Comparison of ENCODE assay signal across 8 mouse cellular contexts in the genomic region with DNA sequence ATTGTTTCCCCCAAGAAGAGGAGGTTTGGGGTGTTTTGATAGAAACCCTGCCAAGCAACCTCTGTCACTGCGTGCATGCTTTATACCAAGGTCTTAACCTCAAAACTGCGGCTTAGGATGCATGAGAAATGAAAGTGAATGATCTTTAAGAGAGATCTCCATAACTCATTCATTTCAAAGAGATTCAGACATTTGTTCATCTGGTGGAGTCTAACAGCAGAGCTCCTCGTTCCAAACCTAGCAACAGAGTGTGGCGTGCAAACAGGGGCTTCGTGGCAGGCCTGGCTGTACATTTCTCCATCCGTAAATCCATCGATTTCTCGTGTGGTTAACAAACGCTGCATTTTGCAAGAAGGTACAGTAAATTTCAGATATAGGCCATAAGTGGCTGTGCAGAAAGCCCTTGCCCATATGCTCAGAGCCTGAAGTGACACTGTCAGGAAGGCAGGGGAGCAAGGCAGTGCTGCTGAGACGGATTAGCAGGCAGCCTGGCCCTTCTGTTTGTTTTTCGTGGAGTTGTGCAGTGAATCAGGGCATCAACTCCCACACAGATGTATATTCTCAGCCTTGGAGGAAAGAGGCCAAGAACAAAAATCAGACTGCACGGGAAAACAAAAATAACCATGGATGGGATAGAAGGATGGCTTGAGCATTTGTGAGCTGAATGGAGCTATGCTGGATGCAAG.
A peak's percentile ranks its signal among the peaks of the same experiment; 100 is the strongest.
DNase-seq lines count a peak whose midpoint lies in the region; ATAC-seq lines count a peak whose summit lies in the region.

No protein-coding gene starts in this region.

- H3K27ac ChIP-seq in forebrain, embryonic 15.5 days (replicated peaks): peak overlapping the region; percentile 77
- H3K27ac ChIP-seq in forebrain, embryonic 12.5 days: no peak overlapping the region
- H3K27ac ChIP-seq in hindbrain, embryonic 16.5 days (ENCODE audit: low read depth, low read length): peak overlapping the region; percentile 3; the same call in 1 of the 2 replicates
- peak overlapping the region; percentile 37; the same call in 1 of the 2 replicates for H3K27ac ChIP-seq in midbrain, embryonic 16.5 days (ENCODE audit: low read length)

- WGBS in forebrain, embryonic 15.5 days: 64% methylated on average over 12 of the region's 12 CpGs
- WGBS in forebrain, embryonic 12.5 days: 74% methylated on average over 12 of the region's 12 CpGs
- WGBS in hindbrain, embryonic 16.5 days: 73% methylated on average over 12 of the region's 12 CpGs
- 56% methylated on average over 12 of the region's 12 CpGs for WGBS in midbrain, embryonic 16.5 days

- no peak overlapping the region for H3K4me2 ChIP-seq in forebrain, embryonic 15.5 days (replicated peaks)
- H3K4me2 ChIP-seq in forebrain, embryonic 12.5 days: no peak overlapping the region
- H3K4me2 ChIP-seq in hindbrain, embryonic 16.5 days (ENCODE audit: low read length): no peak overlapping the region
- H3K4me2 ChIP-seq in midbrain, embryonic 16.5 days (ENCODE audit: low read length): no peak overlapping the region

- no peaks in the 10 kb centered on the region for H3K9me3 ChIP-seq in forebrain, embryonic 15.5 days
- H3K9me3 ChIP-seq in forebrain, embryonic 12.5 days: no peaks in the 10 kb centered on the region
- no peaks in the 10 kb centered on the region for H3K9me3 ChIP-seq in hindbrain, embryonic 16.5 days (ENCODE audit: control insufficient read depth, low read length)
- no peaks in the 10 kb centered on the region for H3K9me3 ChIP-seq in midbrain, embryonic 16.5 days (replicated peaks; ENCODE audit: control insufficient read depth, low read length, poor library complexity, severe bottlenecking)

- peak; percentile 67 for DNase-seq in cerebellum, adult 11 months
- DNase-seq in thymus, adult 18-20 months: no peak
- DNase-seq in adrenal gland, adult 18-20 months (ENCODE audit: low spot score in 2 of 2): no peak
- DNase-seq in urinary bladder, postnatal 10 days (ENCODE audit: low spot score): no peak

- H3K4me1 ChIP-seq in forebrain, embryonic 15.5 days: peaks cover 9% of the 10 kb centered on the region; the same call in 1 of the 2 replicates
- H3K4me1 ChIP-seq in forebrain, embryonic 12.5 days: peaks cover 8% of the 10 kb centered on the region; the same call in 1 of the 2 replicates
- no peaks in the 10 kb centered on the region for H3K4me1 ChIP-seq in hindbrain, embryonic 16.5 days (ENCODE audit: control insufficient read depth, insufficient read depth, low read depth, low read length)
- H3K4me1 ChIP-seq in midbrain, embryonic 16.5 days (ENCODE audit: control insufficient read depth, insufficient read depth, low read length): 0 out of 2 replicates have a peak, but pooled peaks cover 2% of the 10 kb centered on the region

- ATAC-seq in forebrain, embryonic 15.5 days (replicated peaks): no peak; the same call in 1 of the 2 replicates
- no peak for ATAC-seq in forebrain, embryonic 12.5 days (ENCODE audit: low FRiP score)
- ATAC-seq in hindbrain, embryonic 16.5 days: peak; percentile 37; the same call in 1 of the 2 replicates
- ATAC-seq in midbrain, embryonic 16.5 days: no peak

- H3K9ac ChIP-seq in forebrain, embryonic 15.5 days (replicated peaks): no peak overlapping the region
- H3K9ac ChIP-seq in forebrain, embryonic 12.5 days: no peak overlapping the region
- H3K9ac ChIP-seq in hindbrain, embryonic 16.5 days (ENCODE audit: low read depth, low read length): no peak overlapping the region
- no peak overlapping the region for H3K9ac ChIP-seq in midbrain, embryonic 16.5 days (ENCODE audit: low read depth, low read length)

- H3K4me3 ChIP-seq in forebrain, embryonic 15.5 days: no peak overlapping the region
- no peak overlapping the region for H3K4me3 ChIP-seq in forebrain, embryonic 12.5 days (replicated peaks)
- no peak overlapping the region for H3K4me3 ChIP-seq in hindbrain, embryonic 16.5 days (ENCODE audit: low read length)
- no peak overlapping the region for H3K4me3 ChIP-seq in midbrain, embryonic 16.5 days (ENCODE audit: low read depth, low read length)

- H3K36me3 ChIP-seq in forebrain, embryonic 15.5 days: no peaks in the 10 kb centered on the region
- H3K36me3 ChIP-seq in forebrain, embryonic 12.5 days (replicated peaks): no peaks in the 10 kb centered on the region
- H3K36me3 ChIP-seq in hindbrain, embryonic 16.5 days (ENCODE audit: control insufficient read depth, insufficient read depth, low read length): no peaks in the 10 kb centered on the region
- H3K36me3 ChIP-seq in midbrain, embryonic 16.5 days (ENCODE audit: control insufficient read depth, insufficient read depth, low read length): no peaks in the 10 kb centered on the region

- H3K27me3 ChIP-seq in forebrain, embryonic 15.5 days: no peaks in the 10 kb centered on the region
- H3K27me3 ChIP-seq in forebrain, embryonic 12.5 days: no peaks in the 10 kb centered on the region
- H3K27me3 ChIP-seq in hindbrain, embryonic 16.5 days (replicated peaks; ENCODE audit: control insufficient read depth, insufficient read depth, low read length): no peaks in the 10 kb centered on the region
- no peaks in the 10 kb centered on the region for H3K27me3 ChIP-seq in midbrain, embryonic 16.5 days (ENCODE audit: control insufficient read depth, insufficient read depth, low read depth, low read length)
